Mouse (Mus musculus): ENCODE results near the gene Igfbp1. TPM values are rescaled to one million over a fixed set of nuclear protein-coding genes. Genes with fewer than 3 reads are reported as not detected.

Gene Igfbp1
- 25.4 TPM for polyA plus RNA-seq (2014; fragmentation: Illumina TruSeq; extraction: RNeasy Lipid Tissue Mini Kit (QIAGEN cat#74804); ENCODE audit: low read depth, low replicate concordance)

GRCm38 (mm10) chr11:7197491-7197941 is at the start of gene Igfbp1:
Igfbp1 (plus strand) TSS chr11:7197782.

GRCm38 (mm10) chr11:7188469-7188868 is 9.1 kb upstream of the Igfbp1 start, which contains the start of gene Gm11985:
Gm11985 (minus strand) TSS chr11:7188569.

GRCm38 (mm10) chr11:7213501-7214341 is 16.1 kb downstream of the Igfbp1 start, which contains the start of gene Igfbp3:
Igfbp3 (minus strand) TSS chr11:7213923.

Other genes with a start within 250 kb of the Igfbp1 start
- gene Adcy1, start 134.3 kb upstream of the Igfbp1 start, polyA plus RNA-seq (2014; fragmentation: Illumina TruSeq; extraction: RNeasy Lipid Tissue Mini Kit (QIAGEN cat#74804); ENCODE audit: low read depth, low replicate concordance) = 2.9 TPM
- gene Gm11985, start 9.2 kb upstream of the Igfbp1 start, polyA plus RNA-seq (2014; fragmentation: Illumina TruSeq; extraction: RNeasy Lipid Tissue Mini Kit (QIAGEN cat#74804); ENCODE audit: low read depth, low replicate concordance) = not detected
- 263 TPM for gene Igfbp3, start 16.1 kb downstream of the Igfbp1 start, polyA plus RNA-seq (2014; fragmentation: Illumina TruSeq; extraction: RNeasy Lipid Tissue Mini Kit (QIAGEN cat#74804); ENCODE audit: low read depth, low replicate concordance)